13 mouse cellular contexts compared by ENCODE assay signal in genomic region chr7:46421535-46421934, GRCm38 (mm10). TPM values are rescaled to one million over a fixed set of nuclear protein-coding genes. Genes with fewer than 3 reads are reported as not detected.
DNase-seq lines count a peak whose midpoint lies in the region; ATAC-seq and TF ChIP-seq lines count a peak whose summit lies in the region.
"Had no signal": no experiment of that assay in that cellular context is flagged by ENCODE, and none has a peak within 500 bp of the region (broad histone marks: within the 10 kb centered on the region; RNA-seq: fewer than 3 reads in every experiment).

No protein-coding gene starts in this region.

- no peak overlapping the region for H3K4me3 ChIP-seq in hindbrain, postnatal 0 days (ENCODE audit: low read length)
- H3K4me3 ChIP-seq: myocyte had no signal

- no peaks in the 10 kb centered on the region for H3K36me3 ChIP-seq in hindbrain, postnatal 0 days (ENCODE audit: insufficient read depth, low read length)
- H3K36me3 ChIP-seq: G1E had no signal

- WGBS in hindbrain, postnatal 0 days: 39% methylated on average over 5 of the region's 5 CpGs

- peak; percentile 64 to 71 for DNase-seq in cerebellum, adult 18-20 months
- no peak for DNase-seq in cerebellum, postnatal 14 days
- peak; percentile 54 to 59 for DNase-seq in right cerebral cortex, adult 2 months (ENCODE audit: low spot score in 2 of 2)
- DNase-seq in right cerebral cortex, postnatal 4 days: no peak
- DNase-seq in hindbrain, postnatal 0 days (ENCODE audit: low spot score): no peak
- no peak for DNase-seq in embryo, embryonic 10 days (ENCODE audit: low spot score)
- DNase-seq in gastrocnemius, adult 8-10 months (ENCODE audit: low spot score in 2 of 2): no peak
- DNase-seq in heart, postnatal 4 days: no peak
- DNase-seq: kidney, adult 2 months; liver had no signal

- no peak overlapping the region for H3K4me2 ChIP-seq in hindbrain, postnatal 0 days (ENCODE audit: low read depth, low read length)

- H3K9me3 ChIP-seq in hindbrain, postnatal 0 days (ENCODE audit: low read length): no peaks in the 10 kb centered on the region
- H3K9me3 ChIP-seq: G1E had no signal

- no peak overlapping the region for H3K9ac ChIP-seq in hindbrain, postnatal 0 days (replicated peaks; ENCODE audit: low read length)

- no peaks in the 10 kb centered on the region for H3K27me3 ChIP-seq in hindbrain, postnatal 0 days (ENCODE audit: insufficient read depth, low read length)

- TF ChIP-seq CTCF in hindbrain, postnatal 0 days (IDR thresholded peaks at IDR 0.05; ENCODE audit: low read depth): no peak

- peaks cover 16% of the 10 kb centered on the region for H3K4me1 ChIP-seq in hindbrain, postnatal 0 days (ENCODE audit: insufficient read depth, low read length)

- H3K27ac ChIP-seq in hindbrain, postnatal 0 days: peak overlapping the region; percentile 49

- no peak for ATAC-seq in hindbrain, postnatal 0 days

RNA-seq across cellular contexts. Expression of gene Kcnc1, which starts 25.2 kb away (rescaled TPM):
- 43.7 and 45.6 TPM in 2 replicates for total RNA-seq in hindbrain, postnatal 0 days (2014; rRNA removed)
- polyA plus RNA-seq in hindbrain, postnatal 0 days (2015; fragmentation: Nextera tagmentation; extraction: Ambion mirVana): 25.0 and 25.6 TPM in 2 replicates
- 10 to 100 TPM; 37.5 to 53.5 (median 49.3) TPM for total RNA-seq in gastrocnemius, adult 8-10 months (2022)
- under 1 TPM; 0.02 to 0.05 TPM for total RNA-seq in heart, postnatal 4 days (2021)
- polyA plus RNA-seq: G1E; heart, embryonic 16.5 days had no signal

RNA-seq across cellular contexts. Expression of gene Myod1, which starts 45.3 kb away (rescaled TPM):
- 0.32 and 0.99 TPM in 2 replicates for total RNA-seq in hindbrain, postnatal 0 days (2014; rRNA removed)
- 0.20 and 0.37 TPM in 2 replicates for polyA plus RNA-seq in hindbrain, postnatal 0 days (2015; fragmentation: Nextera tagmentation; extraction: Ambion mirVana)
- total RNA-seq in gastrocnemius, adult 8-10 months (2022): 10 to 100 TPM; 11.1 to 14.3 (median 11.9) TPM
- not detected for total RNA-seq in heart, postnatal 4 days (2021)
- polyA plus RNA-seq: G1E had no signal

Comparison
In these comparisons a context has a peak if more than half of its experiments do, and no peak if none do; other contexts are left out.
1. DNase-seq: peak in cerebellum, adult 18-20 months (2 of 2) and right cerebral cortex, adult 2 months (2 of 2); none in cerebellum, postnatal 14 days (0 of 2), right cerebral cortex, postnatal 4 days (single experiment), hindbrain, postnatal 0 days (single experiment), embryo, embryonic 10 days (single experiment), gastrocnemius, adult 8-10 months (0 of 2) and heart, postnatal 4 days (single experiment).
2. RNA of gene Kcnc1, which starts 25.2 kb away (total RNA-seq): 37.5 to 53.5 TPM in gastrocnemius, adult 8-10 months and 43.7 to 45.6 TPM in hindbrain, postnatal 0 days; 0.02 to 0.05 TPM in heart, postnatal 4 days; every median in the first group is over 10 times any median in the second.